Mouse (Mus musculus) MEL (cell line): Measurements from ENCODE around the gene Olfr18.

Experiments used
- CTCF ChIP-seq, 3 experiments: IDR thresholded peaks in 2 of 3; conservative IDR thresholded peaks in 1 of 3; 2 replicates each; pipeline ENCODE4 v1.5.1; 2011 to 2012; ENCODE audit warnings: low read length in 3 of 3, low read depth in 2 of 3, mild to moderate bottlenecking in 2 of 3, improper control_type of control experiment in 1 of 3, inconsistent platforms in 1 of 3, mixed read lengths in 1 of 3, moderate library complexity in 1 of 3; ENCODE audit not compliant: control insufficient read depth in 1 of 3, insufficient read depth in 1 of 3, poor library complexity in 1 of 3, severe bottlenecking in 1 of 3
- POLR2A ChIP-seq, 2 experiments: IDR thresholded peaks; 2 replicates each; pipeline ENCODE4 v1.6.1; 2011 to 2012; ENCODE audit warnings: low read length in 2 of 2, mild to moderate bottlenecking in 2 of 2, control low read depth in 1 of 2, improper control_type of control experiment in 1 of 2, low read depth in 1 of 2, moderate library complexity in 1 of 2; ENCODE audit not compliant: control insufficient read depth in 1 of 2, insufficient read depth in 1 of 2, poor library complexity in 1 of 2
- RAD21 ChIP-seq: IDR thresholded peaks from 2 replicates; pipeline ENCODE4 v1.6.1; 2011; ENCODE audit warnings: mild to moderate bottlenecking, low read depth, low read length, improper control_type of control experiment
- UBTF ChIP-seq: IDR thresholded peaks from 2 replicates; pipeline ENCODE4 v1.6.1; 2012; ENCODE audit warnings: low read depth, mild to moderate bottlenecking, inconsistent platforms, low read length, improper control_type of control experiment, moderate library complexity, borderline replicate concordance; ENCODE audit not compliant: insufficient read depth

DNA sequence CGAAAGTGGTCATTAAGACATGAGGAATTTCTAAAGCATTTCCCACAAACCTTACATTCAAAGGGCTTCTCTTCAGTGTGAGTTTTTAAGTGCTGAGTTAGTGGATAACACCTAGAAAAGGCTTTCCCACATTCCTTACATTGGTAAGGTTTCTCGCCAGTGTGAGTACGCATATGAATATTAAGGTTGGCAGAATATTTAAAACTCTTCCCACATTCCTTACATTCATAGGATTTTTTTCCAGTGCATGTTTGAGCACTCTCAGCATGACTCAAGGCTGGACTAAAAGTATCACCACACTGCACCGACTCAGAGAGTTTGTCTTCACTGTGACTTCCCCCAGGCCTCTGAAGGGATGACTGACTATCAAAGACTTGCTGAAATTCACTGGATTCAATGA, 12.6 kb upstream of the Olfr18 start:
- TF ChIP-seq CTCF (IDR thresholded peaks at IDR 0.05 in 2 of 3, conservative IDR thresholded peaks at IDR 0.05 in 1 of 3; ENCODE audit: control insufficient read depth in 1 of 3, insufficient read depth in 1 of 3, low read depth in 2 of 3, low read length in 3 of 3, poor library complexity in 1 of 3, severe bottlenecking in 1 of 3), result no peak
- TF ChIP-seq UBTF, result no peak
- no peak for TF ChIP-seq POLR2A (IDR thresholded peaks at IDR 0.05; ENCODE audit: control insufficient read depth in 1 of 2, insufficient read depth in 1 of 2, low read depth in 1 of 2, low read length in 2 of 2, poor library complexity in 1 of 2)
- TF ChIP-seq RAD21, result no peak
